Mouse (Mus musculus) spleen, postnatal 36 days (tissue): Measurements from ENCODE around the gene Gal3st1.
"Not testable (repeated sequence)": the region's sequence is repeated elsewhere in the genome, so short reads cannot be mapped to it uniquely, and the experiment has no call there.

ENCODE experiments used
- DNase-seq, 2 experiments: peaks; one replicate each; pipeline ENCODE4 v3.0.0; 2022; ENCODE audit warnings: low spot score in 2 of 2, mixed read lengths in 1 of 2

The Gal3st1 gene

DNA sequence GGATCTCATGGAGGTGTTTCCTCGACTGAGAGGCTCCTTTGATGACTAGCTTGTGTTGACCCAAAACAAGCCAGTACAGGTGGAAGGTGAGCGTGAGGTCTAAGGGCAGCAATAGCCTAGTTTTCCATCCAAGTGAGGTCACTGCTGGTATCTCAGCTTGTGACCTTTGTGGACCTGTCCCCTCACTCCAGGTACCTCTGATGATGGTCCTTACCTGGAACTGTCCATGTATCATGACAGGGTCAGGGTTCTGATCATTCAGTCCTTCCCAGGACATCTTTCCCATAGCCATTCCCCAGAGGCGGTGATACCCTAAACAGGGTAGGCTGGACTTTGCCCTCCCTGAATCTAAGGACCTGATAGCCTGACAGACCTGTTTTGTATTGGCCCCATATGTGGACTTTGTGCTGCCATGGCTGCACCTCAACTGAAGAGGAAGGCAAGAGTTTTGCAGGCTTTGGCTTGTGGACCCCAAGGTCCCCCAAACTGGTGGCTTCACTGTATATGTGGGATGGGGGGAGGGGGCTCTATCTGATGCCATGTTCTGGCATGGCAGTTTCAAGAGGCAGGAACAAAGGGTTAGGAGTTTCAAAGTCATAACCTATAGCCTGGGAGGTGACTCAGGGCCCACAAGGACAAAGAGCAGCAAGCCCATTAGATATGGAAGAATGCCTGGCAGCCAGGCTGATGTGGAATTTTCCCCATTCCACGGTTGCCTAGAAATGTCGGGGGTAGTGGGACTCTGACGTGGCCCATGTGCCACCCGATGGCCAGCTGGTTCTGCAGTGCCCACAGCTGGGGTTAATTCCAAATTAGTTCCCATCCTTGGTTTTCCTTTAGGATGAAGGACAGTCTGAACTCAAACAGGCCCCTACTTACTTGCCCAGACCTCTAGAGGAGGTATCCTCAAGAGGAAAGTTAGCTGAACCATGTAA, 894 bp upstream of the Gal3st1 start:
- no peak for DNase-seq

DNA sequence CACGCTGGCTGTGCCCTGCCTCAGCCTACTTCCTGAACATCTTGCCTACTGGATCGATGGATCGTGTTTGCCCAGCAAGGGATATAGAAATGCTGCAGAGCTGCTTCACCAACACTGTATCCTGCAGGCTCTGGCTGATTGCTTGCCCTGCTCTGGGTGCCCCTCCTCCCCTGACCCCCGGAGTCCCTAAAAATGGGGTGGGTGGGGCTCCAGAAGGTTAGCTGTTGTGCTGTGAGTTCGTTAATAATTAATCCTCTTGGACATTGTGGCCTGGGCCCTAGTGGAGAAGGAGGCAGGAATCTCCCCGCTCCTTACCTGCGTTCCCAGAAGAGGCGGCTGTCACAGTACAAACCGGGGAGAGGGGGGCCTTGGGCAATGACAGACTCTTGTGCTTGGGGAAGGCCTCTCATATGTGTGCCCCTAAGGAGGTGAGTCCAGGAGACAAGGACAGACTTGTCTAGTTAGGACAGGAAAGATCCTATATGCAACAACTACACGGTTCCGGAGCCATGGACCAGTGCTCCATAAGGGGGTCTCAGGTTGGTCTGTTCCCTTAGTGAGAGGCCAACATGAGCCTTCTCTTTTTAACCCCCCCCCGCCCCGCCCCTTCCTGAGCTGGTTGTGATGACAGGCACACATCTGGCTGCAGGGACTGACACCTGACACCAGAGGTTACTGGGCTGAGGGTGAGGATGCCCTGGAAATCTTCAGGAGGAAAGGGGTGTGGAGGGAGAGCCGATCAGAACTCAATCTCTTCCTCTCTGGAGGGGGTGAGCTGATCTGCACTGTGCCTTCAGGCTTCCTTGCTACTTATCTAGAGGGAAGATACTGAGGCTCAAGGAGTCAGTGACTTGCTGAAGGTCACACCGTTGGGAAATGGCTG, 668 bp downstream of the Gal3st1 start:
- no peak for DNase-seq

DNA sequence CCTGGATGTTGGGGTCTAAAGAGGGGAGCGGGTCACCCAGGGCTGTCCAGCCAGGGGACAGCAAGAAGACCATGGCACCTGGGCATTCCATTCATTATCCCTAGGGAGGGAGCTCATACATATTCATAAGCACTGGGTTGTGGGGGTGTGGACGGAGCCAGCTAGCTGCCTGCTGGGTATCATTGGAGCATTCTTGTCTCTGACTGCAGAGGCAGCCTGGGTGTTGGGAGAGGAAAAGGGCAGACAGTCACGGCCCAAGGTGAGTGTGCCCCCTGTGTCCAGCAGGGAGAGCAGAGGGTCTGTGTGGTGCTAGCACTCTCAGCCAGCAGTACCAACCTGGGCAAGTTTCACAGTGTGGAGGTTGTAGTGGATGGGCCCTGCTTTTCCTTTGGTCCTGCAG, 6.3 kb downstream of the Gal3st1 start:
- no peak for DNase-seq

DNA sequence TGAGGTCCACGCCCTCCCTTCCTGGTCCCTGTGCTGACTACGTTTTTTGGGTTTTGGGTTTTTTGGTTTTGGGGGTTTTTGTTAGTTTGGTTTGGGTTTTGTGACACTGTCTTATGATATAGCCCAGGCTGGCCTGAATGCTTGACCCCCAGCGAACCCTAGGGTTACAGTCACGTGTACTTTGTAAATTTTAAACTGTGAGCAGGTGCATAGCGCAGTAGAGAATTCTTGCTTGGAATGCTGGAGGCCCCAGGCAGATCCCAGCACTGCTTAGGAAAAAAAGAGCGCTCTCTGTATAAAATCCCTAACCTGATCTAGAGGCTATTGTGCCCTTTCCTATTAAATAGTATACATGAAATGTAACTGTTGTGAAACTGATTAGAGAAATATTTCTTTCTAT, 9.7 kb downstream of the Gal3st1 start:
- DNase-seq = no peak

DNA sequence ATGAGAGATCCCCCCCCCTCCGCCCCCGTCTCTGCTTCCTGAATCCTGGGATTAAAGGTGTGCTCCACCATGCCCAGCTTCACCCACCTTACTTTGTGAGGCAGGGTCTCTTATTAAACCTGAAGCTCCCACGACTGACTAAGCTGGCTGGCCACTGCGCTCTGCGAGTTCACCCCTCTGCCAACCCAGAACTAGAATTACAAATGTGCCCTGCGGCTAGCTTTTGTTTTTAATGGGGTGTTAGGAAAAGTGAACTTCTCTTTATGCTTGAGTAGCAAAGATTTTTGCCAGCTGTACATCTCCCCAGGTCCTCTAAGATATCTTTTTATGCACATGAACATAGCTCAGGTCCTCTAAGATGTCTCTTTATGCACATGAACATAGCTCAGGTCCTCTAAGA, 10.5 kb downstream of the Gal3st1 start:
- DNase-seq = no peak

DNA sequence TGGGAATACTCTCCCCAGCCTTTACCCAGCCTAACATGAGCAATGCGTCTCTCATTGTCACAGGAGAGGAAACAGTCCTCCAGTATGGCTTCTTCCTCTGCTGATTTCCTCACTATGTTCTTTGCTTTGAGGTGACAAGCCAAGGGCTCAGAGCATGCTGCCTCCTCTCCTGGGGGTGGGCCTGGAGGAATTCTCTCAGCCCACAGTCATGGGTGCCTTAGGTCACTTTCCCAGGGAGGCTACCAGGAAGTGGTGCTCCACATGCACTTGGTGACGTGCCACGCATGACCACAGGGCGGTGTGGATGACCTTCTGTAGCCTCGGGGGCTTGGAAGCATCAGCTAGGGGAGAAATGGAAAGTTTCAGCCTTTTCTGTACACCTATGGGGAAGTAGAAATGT, 12.1 kb downstream of the Gal3st1 start:
- DNase-seq = no peak

DNA sequence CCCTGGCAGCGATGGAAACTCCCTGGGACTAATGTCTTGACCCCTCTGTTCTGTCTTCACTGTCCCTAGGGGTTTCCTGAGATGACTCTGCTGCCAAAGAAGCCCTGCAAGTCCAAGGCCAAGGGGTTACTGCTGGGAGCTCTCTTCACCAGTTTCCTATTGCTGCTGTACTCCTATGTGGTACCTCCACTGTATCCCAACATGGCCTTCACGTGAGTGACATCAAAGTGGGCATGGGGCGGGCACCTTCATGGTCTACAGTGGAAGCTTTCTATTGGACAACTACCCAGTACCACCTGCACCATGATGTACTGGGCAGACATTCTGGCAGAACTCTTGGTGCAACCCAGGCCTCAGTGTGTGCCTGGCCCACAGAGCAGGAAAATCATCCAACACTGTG, 13.4 kb downstream of the Gal3st1 start:
- DNase-seq = no peak

DNA sequence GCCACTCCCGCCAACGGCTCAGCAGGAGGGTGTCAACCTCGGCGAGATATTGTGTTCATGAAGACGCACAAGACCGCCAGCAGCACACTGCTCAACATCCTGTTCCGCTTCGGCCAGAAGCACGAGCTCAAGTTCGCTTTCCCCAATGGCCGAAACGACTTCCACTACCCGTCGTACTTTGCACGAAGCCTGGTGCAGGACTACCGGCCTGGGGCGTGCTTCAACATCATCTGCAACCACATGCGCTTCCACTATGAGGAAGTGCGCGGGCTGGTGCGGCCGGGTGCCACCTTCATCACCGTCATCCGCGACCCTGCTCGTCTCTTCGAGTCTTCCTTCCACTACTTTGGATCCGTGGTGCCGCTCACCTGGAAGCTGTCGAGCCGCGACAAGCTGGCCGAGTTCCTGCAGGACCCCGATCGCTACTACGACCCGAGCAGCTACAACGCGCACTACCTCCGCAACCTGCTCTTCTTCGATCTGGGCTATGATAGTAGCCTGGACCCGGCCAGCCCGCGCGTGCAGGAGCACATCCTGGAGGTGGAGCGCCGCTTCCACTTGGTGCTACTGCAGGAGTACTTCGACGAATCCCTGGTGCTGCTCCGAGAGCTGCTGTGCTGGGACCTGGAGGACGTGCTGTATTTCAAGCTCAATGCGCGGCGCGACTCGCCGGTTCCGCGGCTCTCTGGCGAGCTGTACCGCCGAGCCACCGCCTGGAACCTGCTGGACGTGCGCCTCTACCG, 14.7 kb downstream of the Gal3st1 start:
- DNase-seq = peak; percentile 3 to 11

DNA sequence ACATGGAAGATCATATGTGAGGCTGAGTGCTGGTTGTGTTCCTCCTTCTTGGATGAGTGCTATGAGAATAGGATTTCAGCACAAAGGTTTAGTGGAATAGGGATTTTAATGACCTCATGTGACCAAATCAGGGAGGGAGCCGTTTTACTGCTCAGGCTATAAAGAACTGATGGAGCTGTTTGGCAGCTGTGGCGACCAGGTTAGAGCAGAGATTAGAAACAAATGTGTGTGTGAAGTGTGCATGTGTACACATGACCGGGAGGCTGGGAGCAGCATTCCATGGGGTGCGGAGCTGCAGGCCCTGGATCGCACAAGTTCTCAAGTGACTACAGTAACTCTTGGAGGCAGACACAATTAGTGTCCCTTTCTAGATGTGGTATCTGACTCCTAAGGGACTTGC, 16.1 kb downstream of the Gal3st1 start:
- DNase-seq = no peak

DNA sequence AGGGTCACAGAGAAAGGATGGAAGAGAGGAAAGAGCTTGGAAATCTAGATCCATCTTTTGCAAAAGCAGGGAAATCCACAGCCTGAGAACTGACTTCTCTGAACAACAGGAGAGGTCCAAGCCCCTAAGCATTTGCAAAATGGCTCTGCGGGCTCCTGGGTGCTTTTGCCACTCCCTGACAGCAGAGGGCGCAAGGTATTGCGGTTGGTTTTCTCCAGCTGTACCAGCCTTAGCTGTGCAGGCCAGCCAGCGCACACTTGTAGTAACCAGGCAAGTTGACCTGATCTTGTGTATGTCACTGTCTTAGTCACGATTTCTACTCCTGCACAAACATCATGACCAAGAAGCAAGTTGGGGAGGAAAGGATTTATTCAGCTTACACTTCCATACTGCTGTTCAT, 18.2 kb downstream of the Gal3st1 start:
- DNase-seq = peak in 1 of 2 experiments; percentile 18

DNA sequence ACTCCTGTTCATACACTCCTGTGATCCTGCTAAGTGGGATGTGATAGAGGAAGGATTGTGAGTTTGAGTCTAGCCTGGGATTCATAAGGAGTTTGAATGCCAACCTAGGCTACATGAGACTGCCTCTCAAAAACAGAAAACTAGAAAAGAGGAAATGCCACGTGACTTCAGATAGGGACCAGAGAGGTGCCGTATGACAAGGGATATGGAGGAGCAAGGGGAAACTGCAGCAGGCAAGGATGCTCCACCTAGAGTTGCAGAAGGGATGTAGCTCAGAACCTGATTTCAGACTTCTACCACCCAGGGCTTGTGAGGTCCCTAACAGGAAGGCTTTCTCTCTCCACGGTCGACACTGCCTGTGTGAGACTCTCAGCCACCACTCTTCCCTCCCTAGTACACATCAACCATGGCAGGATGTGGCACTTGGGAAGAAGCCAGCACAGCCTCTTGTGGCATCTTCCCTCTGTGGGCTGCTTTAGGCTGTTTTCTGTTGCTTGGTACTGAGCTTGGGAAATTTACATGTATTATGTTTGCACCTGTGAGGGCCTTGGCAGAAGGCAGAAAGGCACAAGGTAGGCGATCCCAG, 21.9 kb downstream of the Gal3st1 start:
- no peak for DNase-seq

DNA sequence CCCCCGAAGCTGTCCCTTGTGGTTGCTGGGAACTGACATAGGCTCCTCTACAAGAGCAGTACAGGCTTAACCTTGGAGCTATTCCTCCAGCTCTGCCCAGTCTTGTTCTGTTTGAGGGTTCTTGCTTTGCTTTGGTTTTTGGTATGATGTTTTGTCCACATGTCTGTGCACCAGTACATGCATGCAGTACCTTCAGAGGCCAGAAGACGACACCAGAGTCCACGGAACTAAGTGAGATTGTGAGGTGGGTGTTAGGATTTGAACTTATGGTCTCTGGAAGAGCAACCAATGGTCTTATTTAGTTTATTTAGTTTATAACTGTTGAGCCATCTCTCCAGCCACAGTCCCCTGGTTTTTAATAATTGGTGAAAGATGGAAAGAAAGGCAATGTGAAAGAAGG, 23.0 kb downstream of the Gal3st1 start:
- DNase-seq = no peak

DNA sequence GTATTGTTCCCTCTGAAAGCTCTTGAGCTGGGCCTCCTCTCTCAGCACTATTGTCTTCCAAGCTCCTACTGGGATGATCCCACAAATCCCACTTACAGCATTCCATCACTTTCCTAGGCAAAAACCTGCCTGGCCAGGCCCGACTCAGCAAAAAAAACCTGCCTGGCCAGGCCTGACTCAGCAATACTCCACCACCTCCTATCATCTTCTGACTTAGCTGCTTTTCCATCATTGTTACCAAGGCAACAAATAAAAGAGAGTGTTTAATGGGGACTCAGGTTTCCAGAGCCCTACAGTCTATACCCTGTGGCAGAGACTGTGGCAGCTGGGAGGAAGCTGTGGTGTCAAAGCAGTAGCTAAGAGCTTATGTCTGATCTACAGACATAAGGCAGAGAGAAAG, 29.2 kb downstream of the Gal3st1 start:
- no peak for DNase-seq

DNA sequence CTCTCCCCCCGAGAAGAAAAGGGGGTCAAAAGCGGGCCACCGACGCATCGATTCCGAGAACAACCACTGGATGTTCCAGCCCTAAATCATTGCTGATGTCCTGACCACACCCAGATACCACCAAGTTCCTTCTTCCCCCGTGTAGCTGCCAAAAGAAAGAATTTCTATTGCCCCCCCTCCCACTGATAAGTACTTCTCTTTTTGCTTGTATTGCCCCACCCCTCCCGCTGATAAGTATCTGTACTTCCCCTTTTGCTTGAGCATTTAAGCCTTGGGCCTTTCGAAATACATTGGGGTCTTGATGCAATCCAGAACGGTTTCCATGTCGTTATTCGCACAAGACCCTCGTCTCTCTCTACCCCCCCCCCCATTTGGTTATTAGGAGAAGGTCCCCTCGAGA, 32.4 kb downstream of the Gal3st1 start:
- not testable (repeated sequence) for DNase-seq

DNA sequence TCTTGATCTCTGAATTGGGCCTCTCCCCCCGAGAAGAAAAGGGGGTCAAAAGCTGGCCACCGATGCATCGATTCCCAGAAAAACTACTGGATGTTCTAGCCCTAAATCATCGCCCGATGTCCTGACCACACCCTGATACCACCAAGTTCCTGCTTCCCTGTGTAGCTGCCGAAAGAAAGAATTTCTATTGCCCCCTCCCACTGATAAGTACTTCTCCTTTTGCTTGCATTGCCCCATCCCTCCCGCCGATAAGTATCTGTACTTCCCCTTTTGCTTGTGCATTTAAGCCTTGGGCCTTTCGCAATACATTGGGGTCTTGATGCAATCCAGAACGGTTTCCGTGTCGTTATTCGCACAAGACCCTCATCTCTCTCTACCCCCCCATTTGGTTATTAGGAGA, 38.7 kb downstream of the Gal3st1 start:
- not testable (repeated sequence) for DNase-seq

DNA sequence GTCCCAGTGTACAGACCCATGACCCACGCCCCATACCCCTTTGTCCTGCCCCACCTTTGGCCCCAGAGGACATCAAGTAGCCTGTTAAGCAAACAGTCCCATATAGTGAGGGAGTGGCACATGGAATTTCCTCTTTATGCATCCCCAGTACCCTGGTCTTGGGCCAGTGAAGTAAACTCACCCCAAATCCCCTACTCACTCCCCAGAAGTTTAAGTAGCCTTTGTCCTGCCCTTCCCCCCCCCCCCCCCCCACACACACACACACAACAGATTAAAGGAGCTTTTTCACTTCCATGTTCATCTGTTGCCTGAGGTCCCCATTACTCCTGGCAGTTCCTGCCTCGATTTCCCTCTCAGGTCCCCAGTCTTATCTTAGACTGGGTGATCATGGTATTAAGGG, 39.9 kb downstream of the Gal3st1 start:
- no peak for DNase-seq

DNA sequence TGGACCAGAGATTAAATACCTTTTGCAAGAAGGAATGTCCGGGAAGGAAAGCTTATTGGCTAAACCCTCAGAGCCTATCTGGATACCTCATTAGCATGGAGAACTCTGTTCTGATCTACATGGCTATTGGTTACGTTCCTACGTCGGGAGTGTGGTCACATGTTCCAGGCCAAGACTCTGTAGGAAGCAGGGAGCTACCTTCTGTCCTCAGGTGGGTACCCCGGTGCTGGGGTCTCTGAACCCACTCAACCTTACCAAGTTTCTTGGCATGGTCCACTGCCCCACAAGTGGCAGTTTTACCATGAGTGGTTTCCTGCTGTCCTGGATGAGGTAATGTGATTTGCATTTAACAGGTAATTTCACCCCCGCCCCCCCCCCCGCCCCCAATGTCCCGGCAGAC, 43.6 kb downstream of the Gal3st1 start:
- DNase-seq = no peak

DNA sequence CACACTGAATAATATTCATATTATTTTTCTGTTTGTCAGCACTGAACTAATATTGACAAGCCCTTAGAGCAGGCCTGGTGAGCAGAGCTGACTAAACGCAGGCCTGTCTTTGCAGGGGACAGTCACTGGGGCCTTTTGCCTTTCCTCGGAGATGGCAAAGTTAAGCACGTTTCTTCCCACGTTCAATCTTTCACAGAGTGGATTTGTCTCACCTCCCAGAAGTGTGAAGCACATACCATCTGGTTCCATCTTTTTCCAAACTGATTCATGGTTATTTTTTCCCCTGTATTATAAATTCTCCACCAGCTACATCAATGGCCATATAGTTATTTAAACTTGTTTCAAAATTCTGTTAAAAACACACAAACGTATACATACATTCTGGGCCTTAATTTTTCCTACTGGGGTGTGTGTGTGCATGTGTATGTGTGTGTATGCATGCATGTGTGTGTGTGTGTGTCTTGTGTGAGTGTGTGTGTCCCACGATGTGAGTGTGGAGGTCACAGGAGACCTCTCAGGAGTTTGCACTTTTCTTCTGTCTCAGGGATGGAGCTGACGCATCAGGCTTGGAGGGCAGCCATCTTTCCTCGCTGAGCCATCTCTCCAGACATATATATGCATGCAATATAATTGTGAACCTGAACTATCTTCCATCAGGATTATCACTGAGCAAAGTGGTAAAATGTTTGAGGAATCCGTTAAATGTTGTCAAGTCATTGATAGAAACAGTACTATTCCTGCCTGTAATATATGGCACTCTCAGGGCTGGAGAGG, 44.3 kb downstream of the Gal3st1 start:
- DNase-seq = no peak

DNA sequence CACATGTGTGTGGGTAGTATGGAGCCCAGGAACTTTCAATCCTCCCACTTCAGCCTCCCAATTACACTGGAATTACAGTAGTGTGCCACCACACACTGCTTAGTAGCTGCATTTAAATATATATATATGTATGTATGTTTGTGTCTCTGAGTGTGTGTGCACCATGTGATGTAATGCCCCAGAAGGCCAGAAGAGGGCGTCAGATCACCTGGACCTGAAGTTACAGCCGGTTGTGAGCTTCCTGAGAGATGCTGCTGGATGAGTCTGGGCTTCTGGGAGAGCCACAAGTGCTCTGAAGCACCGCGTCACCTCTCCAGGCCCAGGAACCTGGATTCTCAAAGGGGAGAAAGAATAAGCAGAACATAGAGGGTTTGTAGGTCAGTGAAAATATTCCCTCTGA, 45.9 kb downstream of the Gal3st1 start:
- no peak for DNase-seq

DNA sequence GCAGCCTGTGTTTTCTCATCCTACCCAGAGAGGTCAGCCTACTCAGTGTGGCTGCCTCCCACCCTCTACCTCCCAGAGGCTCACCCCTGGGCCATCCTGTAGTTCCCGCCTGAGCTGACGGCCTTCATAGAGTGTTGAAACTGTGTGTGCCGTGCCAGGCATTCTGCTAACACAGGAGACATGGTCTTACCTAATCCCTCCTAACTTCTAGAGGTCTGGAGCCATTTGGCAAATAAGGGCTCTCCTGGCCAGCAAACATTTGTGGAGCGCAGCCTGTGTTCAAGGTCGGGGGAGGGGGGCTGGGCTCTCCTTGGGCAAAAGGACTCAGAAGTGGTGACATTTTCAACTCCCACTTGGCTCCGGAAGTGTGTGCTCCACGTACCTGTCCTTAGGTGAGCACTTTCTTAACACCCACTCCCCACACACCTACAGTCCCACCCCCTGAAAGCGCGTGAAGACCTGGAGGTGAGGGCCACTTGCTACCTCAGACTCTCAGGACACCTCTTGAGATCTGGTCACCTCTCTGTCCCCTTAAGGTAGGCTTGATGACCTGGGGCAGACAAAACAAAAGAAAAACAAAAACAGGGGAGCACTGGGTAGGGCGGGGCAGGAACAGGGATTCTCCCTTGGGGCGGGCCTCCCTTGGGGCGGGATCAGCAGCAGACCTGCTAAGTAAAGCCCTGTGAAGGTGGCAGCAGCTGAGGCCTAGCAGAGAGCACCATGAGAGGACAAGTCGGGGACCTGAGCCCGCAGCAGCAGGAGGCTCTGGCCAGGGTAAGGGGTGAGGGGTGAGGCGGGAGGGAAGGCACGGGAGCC, 47.9 kb downstream of the Gal3st1 start, which contains the start of gene Sec14l4:
Sec14l4 (plus strand) TSS at position 337 of the 816 bp plus-strand sequence.
- no peak for DNase-seq
